Mouse (Mus musculus): ENCODE data around the gene Pwp1.
"Not testable (repeated sequence)": the region's sequence is repeated elsewhere in the genome, so short reads cannot be mapped to it uniquely, and the experiment has no call there.

The Pwp1 gene

DNA sequence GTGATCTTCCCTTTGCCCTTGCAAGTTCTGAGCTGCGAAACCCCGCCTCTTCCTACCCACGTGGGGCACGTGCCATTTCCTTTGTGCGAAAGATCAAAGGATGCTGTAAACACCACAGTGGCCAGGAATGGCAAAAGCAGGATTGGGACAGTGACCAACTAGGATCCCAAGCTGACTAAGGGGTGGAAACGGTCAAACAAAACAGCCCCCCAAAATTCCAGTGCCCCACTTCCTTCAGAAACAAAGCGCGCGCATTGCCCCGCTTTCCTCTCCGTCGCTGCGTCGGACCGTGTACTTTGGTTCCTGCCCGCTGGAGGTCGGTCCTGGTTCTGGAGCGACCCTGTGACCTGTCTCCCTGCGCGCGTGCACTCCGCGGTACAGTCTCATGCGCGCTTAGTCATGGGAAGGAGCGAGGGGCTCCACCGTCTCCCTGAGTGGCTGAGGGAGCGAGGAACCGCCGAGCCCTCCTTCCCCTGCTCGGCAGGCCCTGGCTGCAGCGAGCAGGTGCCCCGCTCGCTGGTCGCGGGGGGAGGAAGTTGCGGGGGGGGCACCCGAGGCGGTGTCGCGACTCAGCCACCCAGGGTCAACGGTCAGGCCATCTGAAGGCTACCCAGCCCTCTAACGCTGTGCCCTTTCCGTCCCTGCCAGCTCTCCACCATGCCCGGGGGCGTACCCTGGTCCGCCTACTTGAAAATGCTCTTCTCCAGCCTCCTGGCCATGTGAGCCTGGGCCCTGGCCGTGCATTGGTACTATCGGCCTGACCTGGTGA is at the start of gene Pwp1:
Gene Pwp1, plus strand, starts transcription at position 410 of the 769 bp plus-strand sequence.
- DNase-seq (ENCODE audit: low read depth in 1 of 2, low spot score in 2 of 2): not testable (repeated sequence)

DNA sequence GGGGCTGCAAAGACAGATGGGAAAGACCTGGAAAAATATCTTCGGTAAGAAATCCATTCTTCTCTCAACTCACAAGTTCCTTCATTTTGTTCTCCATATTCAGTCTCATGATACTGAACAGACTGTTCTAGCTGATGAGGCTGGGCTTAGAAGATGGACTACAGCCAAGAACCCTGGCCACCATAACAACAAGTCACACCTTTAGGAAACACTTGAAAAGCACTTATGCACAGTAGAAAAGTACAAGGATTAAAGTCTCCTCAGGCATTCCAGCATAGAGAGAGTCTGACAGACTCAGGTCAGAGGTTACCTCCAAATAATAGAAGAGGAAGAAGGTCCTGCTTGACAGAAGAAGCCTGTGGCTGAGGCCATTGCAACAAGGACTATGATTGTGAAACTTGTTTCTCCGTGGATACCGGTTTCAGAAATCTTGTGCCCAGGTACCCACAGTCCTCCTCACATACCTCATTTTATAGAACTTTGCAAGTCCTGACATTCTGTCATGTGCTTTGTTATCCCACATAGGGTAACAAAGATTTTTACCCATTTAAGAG is 7.1 kb upstream of the Pwp1 start:
- DNase-seq (ENCODE audit: low read depth in 1 of 2, low spot score in 2 of 2): not testable (repeated sequence)

DNA sequence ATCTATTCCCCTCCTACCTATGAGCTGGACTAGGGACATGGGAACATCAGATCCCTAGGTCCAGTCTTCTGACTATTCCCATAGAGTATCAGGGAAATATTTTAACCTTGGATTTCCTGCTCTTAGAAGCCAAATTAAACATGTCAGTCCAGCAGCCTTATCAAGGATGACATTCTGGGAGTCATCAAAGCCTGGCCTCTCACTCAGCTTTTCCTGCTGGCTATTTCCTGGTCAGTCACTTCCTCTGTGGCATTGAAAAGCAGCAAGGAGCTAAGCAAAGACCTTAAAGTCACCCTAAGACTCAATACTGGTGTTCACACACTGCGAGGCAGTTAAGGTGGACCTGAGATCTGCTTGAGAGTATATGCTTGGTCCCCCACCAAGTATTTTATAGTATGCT is 5.5 kb upstream of the Pwp1 start:
- DNase-seq (ENCODE audit: low read depth in 1 of 2, low spot score in 2 of 2): not testable (repeated sequence)

DNA sequence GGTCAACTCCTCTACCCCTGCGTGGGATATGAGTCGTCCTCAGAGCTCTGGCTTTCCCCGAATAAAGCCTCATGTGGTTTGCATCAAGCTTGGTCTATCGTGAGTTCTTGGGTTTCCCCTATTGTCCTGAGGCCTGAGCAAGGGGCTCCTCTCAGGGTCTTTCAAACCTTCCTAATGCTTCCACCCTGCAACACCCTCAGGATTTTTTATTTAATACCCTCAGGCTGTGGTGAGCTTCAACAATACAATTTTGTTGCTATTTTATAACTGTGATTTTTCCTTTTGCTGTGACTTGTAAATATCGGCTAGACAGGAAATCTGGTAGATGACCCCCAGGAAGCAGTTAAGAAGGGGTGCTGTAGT is 591 bp upstream of the Pwp1 start:
- not testable (repeated sequence) for DNase-seq (ENCODE audit: low read depth in 1 of 2, low spot score in 2 of 2)

DNA sequence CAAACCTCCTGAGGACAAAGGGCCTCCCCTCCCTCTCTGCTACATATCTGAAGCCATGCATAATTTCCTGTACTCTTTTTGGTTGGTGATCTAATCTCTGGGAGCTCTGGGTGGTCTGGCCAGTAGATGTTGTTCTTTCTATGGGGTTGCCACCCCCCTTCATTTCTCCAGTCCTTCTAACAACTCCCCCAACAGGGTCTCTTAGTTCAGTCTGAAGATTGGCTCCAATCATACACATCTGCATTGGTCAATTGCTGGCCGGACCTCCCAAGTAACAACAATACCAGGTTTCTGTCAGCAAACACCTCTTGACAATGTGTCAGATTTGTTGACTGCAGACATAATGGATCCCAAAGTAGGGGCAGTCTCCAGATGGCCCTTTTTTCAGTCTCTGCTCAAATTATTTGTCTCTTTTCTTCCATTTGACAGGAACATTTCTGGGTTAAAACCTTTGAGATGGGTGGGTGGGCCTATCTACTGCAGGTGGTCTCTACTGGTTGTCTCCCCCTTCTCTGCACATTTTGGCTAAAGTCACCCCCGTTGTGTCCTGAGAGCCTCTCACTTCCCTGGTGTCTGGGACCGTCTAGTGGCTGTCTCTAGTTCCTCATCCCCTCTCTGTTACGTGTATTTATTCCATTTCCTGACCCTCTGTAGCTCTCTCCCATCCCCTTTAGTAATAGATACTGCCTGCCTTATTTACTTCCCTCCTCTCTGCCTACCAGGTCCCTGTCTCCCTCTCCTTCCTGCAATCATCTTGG is 17.0 kb downstream of the Pwp1 start:
- DNase-seq (ENCODE audit: low read depth in 1 of 2, low spot score in 2 of 2): no peak

DNA sequence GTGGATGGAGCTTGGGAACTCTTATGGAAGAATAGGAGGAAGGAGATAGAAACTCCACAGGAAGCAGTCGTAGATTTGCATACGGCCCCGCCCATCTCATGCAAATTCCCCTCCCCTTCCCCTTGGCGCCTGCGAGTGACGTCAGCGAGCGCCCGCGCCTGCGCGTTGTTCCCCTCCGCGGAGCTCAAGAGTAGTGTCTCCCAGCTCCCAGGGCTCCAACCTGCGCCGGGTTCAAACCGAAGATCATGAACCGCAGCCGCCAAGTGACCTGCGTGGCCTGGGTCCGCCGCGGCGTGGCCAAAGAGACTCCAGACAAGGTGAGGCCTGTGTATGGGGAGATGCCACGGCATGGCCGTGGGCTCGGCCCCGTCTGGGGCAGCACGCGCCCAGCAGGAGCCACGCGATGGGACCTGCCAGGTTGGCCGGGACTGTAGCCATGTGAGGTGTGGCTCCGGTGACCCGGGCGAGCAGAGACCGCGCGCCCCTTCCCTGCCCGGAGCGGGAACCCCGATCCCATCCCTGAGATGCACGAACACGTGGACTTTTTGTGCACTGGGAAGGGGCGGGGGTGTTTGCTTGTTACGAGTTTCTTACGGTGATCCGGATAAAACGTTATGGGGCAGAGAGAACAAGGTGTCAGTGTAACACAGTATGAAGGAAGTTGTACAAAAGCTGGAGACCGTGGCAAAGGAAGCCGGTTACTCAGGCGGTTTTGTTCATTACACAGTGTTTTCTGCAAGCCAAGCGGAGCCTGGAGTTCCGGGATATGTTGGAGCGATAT is 42.6 kb downstream of the Pwp1 start:
- peak; percentile 58 to 76 for DNase-seq (ENCODE audit: low read depth in 1 of 2, low spot score in 2 of 2)

DNA sequence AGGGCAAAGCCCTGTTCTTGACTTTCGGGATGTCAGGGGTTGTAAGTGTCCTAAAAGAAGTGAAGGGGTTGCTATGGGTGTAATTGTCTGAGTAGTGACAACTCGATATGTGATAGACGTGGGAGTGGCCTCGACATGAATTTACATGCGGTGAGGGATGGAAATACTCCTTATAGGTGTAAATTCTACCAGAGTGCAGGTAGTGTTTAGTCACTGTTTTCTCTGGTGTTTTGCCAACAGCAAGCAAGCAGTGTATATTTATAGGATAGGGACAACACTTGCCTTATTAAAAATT is 43.1 kb downstream of the Pwp1 start:
- DNase-seq (ENCODE audit: low read depth in 1 of 2, low spot score in 2 of 2): no peak

DNA sequence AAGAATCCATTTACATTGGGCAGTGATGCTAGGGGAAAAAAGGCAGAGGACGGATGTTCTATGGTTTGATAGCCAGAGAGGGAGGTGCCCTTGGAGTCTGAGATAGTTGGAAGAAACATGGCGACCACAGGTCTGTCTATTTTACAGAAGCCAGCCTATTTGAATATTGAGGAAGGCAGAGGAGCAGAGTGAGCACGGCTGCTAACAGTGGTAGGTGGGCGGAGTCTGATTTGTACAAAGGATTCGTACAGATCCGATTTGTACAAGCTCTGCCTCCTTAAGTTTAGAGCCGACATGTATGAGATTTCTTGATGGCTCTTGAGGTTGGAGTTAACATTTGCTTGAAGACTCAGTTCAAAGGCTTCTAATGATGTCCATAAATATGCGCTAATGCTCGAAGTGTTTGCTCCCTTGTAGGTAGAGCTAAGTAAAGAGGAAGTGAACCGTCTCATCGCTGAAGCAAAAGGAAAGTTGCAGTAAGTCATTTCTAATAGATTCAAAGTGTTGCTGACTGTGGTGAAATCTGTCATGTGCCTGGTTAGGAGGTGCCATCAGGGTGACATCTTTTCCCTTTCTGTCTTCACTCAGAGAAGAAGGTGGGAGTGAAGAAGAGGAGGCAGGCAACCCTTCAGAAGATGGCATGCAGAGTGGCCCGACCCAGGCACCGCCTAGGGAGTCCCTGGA is 44.7 kb downstream of the Pwp1 start:
- peak in 1 of 2 experiments; percentile 9 for DNase-seq (ENCODE audit: low read depth in 1 of 2, low spot score in 2 of 2)

DNA sequence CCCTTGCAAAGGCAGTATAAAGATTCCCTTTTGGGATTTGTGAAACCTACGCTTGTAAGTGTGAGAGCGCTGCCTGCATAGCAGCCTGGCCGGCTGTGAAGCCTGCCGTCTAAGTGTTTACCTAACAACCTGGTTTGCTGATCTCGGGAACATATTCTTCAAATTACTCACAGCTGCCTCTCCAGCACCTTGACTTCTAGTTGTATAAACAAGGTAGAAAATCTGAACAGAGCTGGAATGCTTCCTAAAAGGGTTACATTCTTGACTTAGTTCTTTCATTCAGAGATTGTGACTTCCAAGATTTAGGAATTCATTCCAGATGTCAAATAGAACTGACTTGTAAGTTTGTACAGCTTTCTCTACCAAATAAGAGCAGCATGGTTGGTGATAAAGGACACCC is 46.5 kb downstream of the Pwp1 start:
- no peak for DNase-seq (ENCODE audit: low read depth in 1 of 2, low spot score in 2 of 2)

DNA sequence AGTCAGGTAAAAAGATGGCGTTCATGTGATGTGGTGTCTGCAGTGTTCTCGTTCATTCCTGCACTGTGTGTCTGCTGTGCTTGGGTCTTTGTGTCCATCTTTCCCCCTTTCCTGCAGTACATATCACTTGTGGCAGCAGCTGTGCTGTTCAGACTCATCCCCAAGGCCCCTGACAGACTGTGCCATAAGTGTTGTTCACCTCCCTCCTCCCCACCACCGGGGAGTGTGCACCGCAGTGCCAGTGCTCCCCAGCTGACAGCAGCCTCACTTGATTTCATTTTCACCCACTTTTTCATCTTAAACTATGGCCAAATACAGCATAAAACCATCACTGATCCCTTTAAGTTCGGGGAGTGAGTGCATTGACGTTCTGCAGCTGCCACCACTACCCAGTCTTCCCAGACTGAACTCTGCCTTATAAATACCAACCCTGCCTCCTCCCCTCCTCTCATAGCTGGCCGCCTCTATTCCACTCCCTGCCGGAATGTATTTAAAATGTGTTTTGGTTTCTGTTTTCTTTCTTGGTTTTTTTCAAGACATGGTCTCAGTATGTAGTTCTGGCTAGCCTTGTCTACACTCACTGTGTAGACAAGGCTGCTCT is 50.7 kb downstream of the Pwp1 start:
- DNase-seq (ENCODE audit: low read depth in 1 of 2, low spot score in 2 of 2): no peak

DNA sequence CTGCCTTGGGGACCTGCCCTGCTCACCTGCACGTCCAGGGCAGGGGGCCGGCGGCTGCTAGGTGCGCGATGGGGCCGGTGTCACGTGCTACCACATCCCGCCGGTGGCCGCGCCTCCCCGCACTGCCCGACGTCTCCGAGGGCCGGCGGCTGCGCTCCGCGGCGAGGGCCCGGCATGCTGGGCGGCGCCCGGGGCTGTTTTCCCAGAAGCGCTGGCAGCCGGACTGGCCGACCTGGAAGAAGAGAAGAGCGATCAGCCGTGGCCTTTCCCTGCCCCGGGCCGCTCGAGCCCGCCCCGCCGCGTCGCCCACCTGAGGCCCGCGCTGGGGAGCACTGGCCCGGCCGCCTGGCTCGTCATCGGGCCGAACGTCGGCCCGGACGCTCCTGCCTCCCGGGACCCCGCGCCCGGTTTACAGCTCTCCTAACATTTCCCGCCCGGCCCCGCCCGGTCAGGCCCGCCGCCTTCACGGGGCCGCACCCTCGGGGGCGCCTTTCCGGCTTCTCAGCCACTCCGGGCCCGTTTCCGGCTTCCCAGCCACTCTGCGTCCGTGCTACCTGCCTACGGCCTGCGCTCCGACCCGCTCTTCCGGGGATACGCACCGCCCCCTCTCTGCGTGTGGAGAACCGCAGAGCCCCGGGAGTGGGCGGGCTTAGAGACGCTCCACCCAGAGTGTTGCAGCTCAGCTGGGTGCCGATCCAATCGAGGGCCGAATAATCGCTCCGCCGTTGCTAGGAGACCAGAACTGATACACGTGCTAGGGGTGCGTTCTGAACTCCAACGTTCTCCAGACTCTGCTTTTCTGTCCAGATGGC is 87.4 kb downstream of the Pwp1 start, which contains the start of gene Prdm4:
Gene Prdm4, minus strand, starts transcription at position 645 of the 812 bp plus-strand sequence.
- peak; percentile 89 to 94 for DNase-seq (ENCODE audit: low read depth in 1 of 2, low spot score in 2 of 2)

DNA sequence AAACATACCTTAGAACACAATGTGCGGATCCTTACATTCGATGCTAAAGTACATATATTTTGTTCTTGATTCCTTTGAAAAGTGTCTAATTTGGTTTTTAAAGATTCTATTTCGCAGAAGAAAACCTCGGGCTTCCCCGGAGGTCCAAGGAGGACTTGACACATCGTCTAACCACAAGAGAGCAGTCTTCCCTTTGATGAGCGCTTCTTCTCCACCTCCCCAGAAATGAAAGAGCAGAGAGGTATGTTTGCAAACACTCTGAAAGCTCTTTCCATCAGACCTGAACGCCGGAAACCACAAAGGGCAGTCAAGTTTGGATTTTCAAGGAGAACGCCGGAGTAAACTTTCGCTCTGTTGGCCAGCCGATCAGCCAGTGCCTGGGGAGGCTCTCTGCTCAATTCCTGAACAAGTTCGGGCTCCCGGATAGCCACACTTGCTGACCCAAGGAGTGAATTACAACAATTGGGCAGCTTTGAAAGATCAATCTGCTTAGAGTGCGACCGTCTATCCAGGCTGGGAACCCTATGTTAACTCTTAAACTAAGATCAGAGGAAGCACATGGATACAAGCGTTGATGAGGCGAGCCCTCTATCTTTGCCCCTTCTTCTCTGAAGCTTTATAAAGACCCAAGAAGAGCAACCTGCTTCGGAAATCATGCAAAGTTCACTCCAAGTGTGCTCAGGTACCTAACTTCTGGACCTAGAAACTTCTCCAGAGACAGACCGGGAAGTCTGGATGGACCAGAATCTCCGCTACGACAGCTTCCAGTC is 98.6 kb downstream of the Pwp1 start, which contains the start of gene Ascl4:
Gene Ascl4, plus strand, starts transcription at position 6 of the 770 bp plus-strand sequence.
- no peak for DNase-seq (ENCODE audit: low read depth in 1 of 2, low spot score in 2 of 2)

DNA sequence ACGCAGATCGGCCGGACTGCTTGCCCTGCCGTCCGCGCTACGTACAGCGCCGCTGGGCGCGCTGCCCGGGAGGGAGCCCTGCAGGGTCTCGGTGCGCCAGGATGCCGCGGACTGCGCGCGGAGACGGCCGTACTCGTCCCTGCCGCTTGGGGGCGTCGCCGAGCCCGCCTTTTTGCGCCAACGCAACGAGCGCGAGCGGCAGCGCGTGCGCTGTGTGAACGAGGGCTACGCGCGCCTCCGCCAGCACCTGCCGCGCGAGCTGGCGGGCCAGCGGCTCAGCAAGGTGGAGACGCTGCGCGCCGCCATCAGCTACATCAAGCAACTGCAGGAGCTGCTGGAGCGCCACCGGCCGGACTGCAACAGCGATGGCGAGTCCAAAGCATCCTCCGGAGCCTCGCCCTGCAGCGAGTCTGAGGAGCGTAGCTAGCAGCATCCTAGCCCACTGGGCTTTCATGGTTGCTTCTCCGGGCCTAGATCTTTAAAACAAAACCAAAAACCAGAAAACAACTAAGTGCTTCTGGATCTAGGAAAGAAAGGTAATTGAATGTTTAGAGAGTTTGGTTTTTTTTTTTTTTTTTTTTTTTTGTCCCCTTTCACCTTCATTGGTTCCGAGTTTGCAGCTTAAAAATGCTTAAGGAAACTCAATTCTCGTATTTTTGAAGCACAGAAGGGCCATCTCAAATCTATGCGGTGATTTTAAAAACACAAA is 99.4 kb downstream of the Pwp1 start:
- DNase-seq (ENCODE audit: low read depth in 1 of 2, low spot score in 2 of 2): no peak

DNA sequence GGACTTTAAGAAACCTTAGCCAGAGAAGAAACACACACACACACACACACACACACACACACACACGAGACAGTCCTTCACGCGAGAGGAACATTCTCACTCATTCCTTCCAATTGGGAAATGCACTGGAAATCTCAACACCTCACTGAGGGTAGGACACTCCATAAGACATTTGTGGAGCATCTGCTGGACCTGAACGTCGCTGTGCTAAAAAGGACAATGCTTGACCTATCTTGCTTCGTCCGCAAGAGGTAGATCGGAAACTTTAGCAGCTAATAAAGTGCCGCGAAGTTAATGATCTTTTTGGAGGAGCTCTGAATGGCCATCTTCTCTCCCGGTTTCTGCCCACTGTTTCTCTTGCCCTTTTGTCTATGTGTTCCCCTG is 99.9 kb downstream of the Pwp1 start:
- DNase-seq (ENCODE audit: low read depth in 1 of 2, low spot score in 2 of 2): no peak

DNA sequence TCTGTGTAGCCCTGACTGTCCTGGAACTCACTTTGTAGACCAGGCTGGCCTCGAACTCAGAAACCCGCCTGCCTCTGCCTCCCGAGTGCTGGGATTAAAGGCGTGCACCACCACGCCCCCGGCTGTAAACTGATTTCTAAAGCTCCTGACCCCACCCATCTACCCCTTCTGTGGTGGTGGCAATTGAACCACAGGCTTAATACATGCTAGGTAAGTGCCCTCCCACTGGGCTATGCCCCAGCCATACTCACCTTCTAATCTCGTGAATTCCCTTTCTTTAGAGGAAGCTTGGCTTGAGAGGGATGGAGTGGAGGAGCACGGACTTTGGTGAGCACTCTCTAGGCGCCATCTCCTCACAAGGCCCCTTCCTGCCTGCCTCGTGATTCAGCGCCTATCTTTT is 100.7 kb downstream of the Pwp1 start:
- DNase-seq (ENCODE audit: low read depth in 1 of 2, low spot score in 2 of 2): no peak

DNA sequence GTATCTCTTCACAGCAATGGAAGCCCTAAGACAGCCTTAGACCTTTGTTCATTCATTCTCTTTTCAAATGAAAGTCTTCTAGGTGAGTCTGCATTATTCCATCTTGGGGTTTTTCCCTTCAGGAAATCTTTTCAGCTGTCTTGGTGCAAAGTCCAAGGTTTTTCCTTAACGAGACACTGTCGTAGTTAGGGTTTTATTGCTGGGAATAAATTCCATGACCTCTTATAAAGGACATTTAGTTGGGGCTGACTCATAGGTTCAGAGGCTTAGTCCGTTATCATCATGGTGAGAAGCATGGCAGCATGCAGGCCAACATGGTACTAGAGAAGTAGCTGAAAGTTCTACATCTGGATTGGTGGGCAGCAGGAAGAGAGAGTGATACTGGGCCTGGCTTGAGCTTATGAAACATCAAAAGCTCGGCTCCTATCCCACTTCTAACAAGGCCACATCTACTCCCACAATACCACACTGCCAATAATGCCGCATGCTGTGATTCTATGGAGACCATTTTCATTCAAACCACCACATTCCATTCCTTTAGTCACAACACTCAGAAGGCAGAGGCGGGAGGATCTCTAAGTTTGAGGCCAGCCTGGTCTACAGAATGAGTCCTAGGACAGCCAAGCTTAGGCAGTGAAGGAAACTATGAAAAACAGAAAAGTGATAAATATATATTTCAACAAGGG is 107.1 kb downstream of the Pwp1 start:
- DNase-seq (ENCODE audit: low read depth in 1 of 2, low spot score in 2 of 2): no peak
